Mouse (Mus musculus) neural tube, embryonic 13.5 days (tissue): ENCODE data around the gene Zmynd10. TPM values are rescaled to one million over a fixed set of nuclear protein-coding genes. Genes with fewer than 3 reads are reported as not detected.

ENCODE experiments used
- ATAC-seq: fragments of 200-750 bp; cut with Nextera tagmentation; 2 replicates; pipeline ENCODE4 v1.8.0; 2017; ENCODE audit warnings: low read depth, mild to moderate bottlenecking, moderate TSS enrichment, moderate library complexity
- H3K27ac ChIP-seq: fragments of 300-500 bp; sonication (generic); replicated peaks from 2 replicates; pipeline ENCODE4 v1.5.1; 2015; ENCODE audit warnings: moderate library complexity, mild to moderate bottlenecking, inconsistent platforms
- H3K27me3 ChIP-seq: fragments of 300-500 bp; sonication (generic); 2 replicates; pipeline ENCODE4 v1.6.1; 2015; ENCODE audit warnings: mild to moderate bottlenecking, inconsistent platforms
- H3K36me3 ChIP-seq: fragments of 300-500 bp; sonication (generic); 2 replicates; pipeline ENCODE4 v1.6.1; 2015; ENCODE audit warnings: mild to moderate bottlenecking, inconsistent platforms
- H3K4me1 ChIP-seq: fragments of 300-500 bp; sonication (generic); replicated peaks from 2 replicates; pipeline ENCODE4 v1.6.1; 2015; ENCODE audit warnings: inconsistent platforms
- H3K4me2 ChIP-seq: fragments of 300-500 bp; sonication (generic); 2 replicates; pipeline ENCODE4 v1.6.1; 2015; ENCODE audit warnings: inconsistent platforms, mild to moderate bottlenecking, moderate library complexity
- H3K4me3 ChIP-seq: fragments of 300-500 bp; sonication (generic); 2 replicates; pipeline ENCODE4 v1.5.1; 2015; ENCODE audit warnings: mild to moderate bottlenecking, inconsistent platforms
- H3K9ac ChIP-seq: fragments of 300-500 bp; sonication (generic); 2 replicates; pipeline ENCODE4 v1.6.1; 2015; ENCODE audit warnings: moderate library complexity, mild to moderate bottlenecking, inconsistent platforms
- H3K9me3 ChIP-seq: fragments of 300-500 bp; sonication (generic); 2 replicates; pipeline ENCODE4 v1.6.1; 2016; ENCODE audit warnings: inconsistent platforms
- WGBS: fragments of 180-500 bp; shearing (Covaris S2); methylation state at CpG from one replicate; pipeline ENCODE4 v1.1.7; 2015; 5-methylcytosine and 5-hydroxymethylcytosine counted together
- polyA plus RNA-seq: library from polyadenylated mRNA; unstranded; fragments of >200 nt; fragmentation: Nextera tagmentation; extraction: Ambion mirVana; gene quantifications from 2 replicates; pipeline ENCODE4 v1.2.1, GENCODE M21; 2015

Gene Zmynd10
- polyA plus RNA-seq = 1.2 and 1.3 TPM in 2 replicates

DNA sequence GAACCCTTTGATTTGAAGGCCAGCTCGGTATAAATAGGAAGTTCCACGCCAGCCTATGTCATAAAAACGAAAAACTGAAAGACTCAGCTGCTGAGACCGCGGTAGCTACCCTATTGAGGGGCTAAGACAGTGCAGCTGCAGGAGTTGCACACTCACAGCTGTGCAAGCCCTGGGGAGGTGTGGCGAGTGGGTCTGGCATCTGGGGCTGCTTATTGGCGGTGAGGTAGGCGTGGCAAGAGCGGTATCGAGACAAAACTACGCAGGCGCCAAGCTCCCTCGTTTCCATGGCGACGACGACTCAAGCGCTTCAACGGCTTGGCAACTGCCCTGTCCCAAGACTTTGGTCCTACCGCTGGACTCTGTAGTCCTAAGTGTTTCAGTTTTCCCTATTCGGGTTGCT lies at the start of gene Zmynd10:
Gene Zmynd10, plus strand, starts transcription at position 273 of the 400 bp plus-strand sequence.
- Histone ChIP-seq H3K4me3 (peak within 1 kb of the TSS; percentile 19), H3K27me3 (peaks cover 44% of the 10 kb centered on the region), H3K27ac (peak within 1 kb of the TSS; percentile 69), H3K9ac (peak within 1 kb of the TSS; percentile 53; the same call in 1 of the 2 replicates), H3K4me2 (peak within 1 kb of the TSS; percentile 52), H3K9me3 (no peaks in the 10 kb centered on the region), H3K4me1 (peaks cover 57% of the 10 kb centered on the region), H3K36me3 (peaks cover 20% of the 10 kb centered on the region)
- peak; percentile 56; the same call in 1 of the 2 replicates for ATAC-seq
- WGBS = 1% methylated on average over 20 of the region's 20 CpGs

DNA sequence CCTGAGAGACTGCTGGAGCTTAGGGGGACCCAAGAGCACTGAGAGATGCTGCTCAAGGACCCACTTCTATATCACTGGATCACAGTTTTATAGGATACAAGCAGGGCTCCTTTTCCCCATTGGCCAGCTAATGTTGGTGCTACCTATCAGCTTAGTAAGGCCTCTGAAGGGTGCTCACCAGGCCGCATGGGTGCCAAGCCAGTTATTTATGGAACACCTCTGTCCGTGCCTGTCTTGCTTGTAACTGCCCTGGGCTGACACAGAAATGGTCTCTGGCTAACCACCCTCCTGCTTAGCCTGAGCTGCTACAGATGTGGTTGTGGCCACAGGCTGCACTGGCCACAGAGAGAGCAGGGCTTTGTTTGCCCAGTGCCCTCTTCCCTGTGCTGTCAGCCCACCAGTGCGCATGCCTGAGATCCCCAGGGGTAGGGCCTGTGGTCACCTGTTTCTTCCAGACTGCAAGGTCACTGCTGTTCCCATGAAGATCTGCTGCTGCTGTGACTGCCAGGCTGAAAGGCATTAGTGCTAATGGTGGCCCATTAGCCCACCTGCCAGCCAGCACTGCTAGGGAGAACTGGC lies 46.3 kb upstream of the Zmynd10 start:
- no peak for ATAC-seq
- Histone ChIP-seq H3K4me2 (no peak overlapping the region), H3K4me1 (peaks cover 46% of the 10 kb centered on the region), H3K36me3 (peaks cover 18% of the 10 kb centered on the region), H3K9me3 (no peaks in the 10 kb centered on the region), H3K27ac (peak overlapping the region; percentile 56), H3K9ac (0 out of 2 replicates have a peak overlapping the region, but pooled peaks have one; percentile 31), H3K27me3 (no peaks in the 10 kb centered on the region), H3K4me3 (no peak overlapping the region)
- 75% methylated on average over 3 of the region's 3 CpGs for WGBS

DNA sequence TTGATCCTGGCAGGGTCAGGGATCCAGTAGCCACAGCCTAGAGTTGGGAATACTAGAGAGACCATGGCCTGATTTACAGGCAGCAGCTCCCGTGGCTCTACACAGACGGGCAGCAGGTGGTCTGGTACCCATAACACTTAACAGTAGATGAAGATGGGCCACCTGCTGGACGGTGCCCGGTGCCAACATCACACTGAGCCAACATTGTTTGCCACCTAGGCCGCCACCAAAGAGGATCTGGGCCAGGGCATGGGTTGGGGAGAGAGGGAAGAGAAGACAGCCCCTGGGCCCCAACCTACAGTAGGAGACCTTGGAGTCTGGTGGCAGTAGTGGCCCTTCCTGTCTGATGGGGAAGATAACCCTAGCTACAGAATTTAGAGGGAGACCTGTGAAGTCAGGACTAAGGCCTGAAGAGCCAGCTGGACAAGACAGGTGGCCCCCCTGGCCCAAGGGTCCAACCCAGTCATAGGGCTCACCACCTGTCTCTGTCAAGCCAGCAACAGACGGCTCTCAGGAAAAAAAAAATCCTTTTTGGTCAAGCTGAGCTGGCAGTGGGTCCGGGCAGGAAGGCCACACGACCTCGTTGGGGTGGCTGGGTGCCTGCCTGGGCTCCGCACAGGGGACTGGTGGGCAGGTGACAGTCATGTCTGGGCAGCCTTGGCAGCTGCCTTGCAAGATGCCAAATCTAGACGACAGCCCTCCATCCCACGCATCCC lies 44.8 kb upstream of the Zmynd10 start:
- 79% methylated on average over 12 of the region's 12 CpGs for WGBS
- H3K27me3 ChIP-seq = no peaks in the 10 kb centered on the region
- H3K9me3 ChIP-seq = no peaks in the 10 kb centered on the region
- H3K9ac ChIP-seq = no peak overlapping the region
- H3K4me3 ChIP-seq = no peak overlapping the region
- no peak for ATAC-seq
- no peak overlapping the region for H3K4me2 ChIP-seq
- H3K27ac ChIP-seq = no peak overlapping the region
- peaks cover 61% of the 10 kb centered on the region for H3K4me1 ChIP-seq
- H3K36me3 ChIP-seq = peaks cover 17% of the 10 kb centered on the region

DNA sequence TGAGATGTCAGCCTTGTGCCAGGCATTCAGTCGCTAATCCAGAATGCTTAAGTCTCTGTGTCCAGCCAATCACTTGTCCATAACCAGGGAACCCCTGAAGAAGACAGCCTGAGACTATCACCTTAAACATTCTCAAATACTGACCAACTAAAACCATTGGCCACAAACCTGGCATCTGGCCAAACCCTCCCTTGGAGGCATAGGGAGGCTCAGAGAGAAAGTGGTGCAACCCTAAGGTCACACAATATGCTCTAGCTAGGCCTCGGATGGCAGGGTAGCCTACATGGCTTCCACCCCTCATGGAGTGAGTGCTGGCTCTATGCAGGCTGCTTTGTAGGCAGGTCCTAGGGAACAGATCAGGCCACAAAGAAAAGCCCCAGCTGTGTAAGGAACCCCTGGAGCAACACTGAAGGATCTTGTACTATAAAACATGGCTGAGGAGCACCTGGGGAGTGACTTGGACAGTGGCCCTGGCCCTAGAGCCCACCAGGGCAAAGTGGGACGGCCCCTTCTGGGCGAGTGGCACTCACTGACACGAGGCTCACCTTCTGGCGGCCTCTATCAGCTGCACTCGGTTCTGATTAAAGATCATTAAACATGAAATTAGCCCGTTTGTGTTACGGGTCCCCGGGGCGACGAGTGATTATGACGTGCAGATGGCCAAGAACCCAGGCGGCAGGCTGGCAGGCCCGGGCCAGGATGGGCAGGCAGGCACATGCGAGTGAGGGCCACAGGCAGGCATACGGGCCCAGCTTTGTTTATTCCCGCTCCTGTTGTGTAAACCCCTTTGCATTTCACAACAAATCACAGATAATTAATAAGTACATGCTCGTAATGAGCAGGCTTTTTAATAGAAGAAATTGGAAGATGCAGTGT lies 42.2 kb upstream of the Zmynd10 start:
- Histone ChIP-seq H3K27me3 (no peaks in the 10 kb centered on the region), H3K4me1 (peaks cover 87% of the 10 kb centered on the region), H3K27ac (peak overlapping the region; percentile 90), H3K9me3 (no peaks in the 10 kb centered on the region), H3K4me2 (no peak overlapping the region), H3K4me3 (no peak overlapping the region), H3K9ac (peak overlapping the region; percentile 36; the same call in 1 of the 2 replicates), H3K36me3 (peaks cover 7% of the 10 kb centered on the region; the same call in 1 of the 2 replicates)
- peak; percentile 62 for ATAC-seq
- 35% methylated on average over 19 of the region's 19 CpGs for WGBS

DNA sequence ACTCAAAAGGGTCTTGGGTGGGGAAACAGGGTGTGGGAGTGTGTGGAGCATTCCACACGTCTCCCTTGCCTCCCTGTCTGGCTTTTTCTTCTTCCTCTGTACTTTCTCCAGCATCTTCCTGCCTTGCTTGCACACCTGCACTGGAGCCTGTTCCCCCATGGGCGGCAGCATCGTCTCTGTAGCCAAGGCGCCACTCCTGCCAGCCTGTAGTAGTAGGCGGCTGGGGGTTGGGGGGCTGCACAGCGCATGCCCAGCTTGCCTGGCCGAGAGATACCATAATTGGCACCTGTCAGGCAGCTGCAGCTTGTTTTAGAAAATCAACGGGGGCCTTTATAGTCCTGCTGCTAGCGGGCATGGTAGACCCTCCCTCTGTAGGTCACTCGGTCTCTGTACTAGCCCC lies 38.8 kb upstream of the Zmynd10 start:
- 35% methylated on average over 10 of the region's 10 CpGs for WGBS
- Histone ChIP-seq H3K4me2 (no peak overlapping the region), H3K9ac (0 out of 2 replicates have a peak overlapping the region, but pooled peaks have one; percentile 1), H3K4me1 (peaks cover 100% of the 10 kb centered on the region), H3K4me3 (no peak overlapping the region), H3K27ac (peak overlapping the region; percentile 86), H3K27me3 (no peaks in the 10 kb centered on the region), H3K36me3 (peaks cover 3% of the 10 kb centered on the region; the same call in 1 of the 2 replicates), H3K9me3 (no peaks in the 10 kb centered on the region)
- ATAC-seq = no peak; the same call in 1 of the 2 replicates

DNA sequence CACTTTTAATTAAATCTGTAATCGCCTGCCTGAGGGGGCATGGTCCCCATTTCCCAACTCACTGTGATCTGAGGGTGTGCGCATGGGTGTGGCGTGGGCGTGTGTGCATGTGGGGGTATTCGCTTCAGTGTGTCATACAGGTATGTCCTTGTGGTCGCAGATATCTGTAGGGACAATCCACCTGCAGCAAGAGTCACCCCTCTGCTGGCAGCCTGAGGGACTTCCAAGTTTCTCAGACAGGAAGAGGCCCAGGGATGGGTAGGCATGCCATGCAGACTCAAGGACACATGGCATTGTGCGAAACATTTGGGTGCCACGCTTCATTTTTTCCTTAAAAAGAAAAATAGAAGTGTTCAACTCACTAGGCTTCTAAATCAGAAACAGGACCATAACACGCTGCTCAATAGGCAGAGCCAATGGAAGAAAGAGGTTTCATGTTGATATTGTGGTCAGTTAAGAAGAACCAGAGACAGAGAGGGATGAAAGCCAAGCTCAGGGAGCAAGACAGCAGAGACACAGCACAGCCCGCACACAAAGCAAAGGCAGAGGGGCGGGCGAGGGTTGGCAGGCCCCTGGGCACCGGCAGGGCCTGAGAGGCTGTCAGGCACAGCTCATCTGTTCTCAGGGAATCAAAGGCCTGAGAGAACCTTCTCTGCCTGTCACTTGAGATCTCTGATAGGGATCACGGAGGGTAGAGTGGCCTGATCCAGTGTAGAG lies 36.6 kb upstream of the Zmynd10 start:
- H3K4me2 ChIP-seq = no peak overlapping the region
- H3K4me1 ChIP-seq = peaks cover 90% of the 10 kb centered on the region
- no peak overlapping the region for H3K9ac ChIP-seq
- WGBS = 71% methylated on average over 14 of the region's 14 CpGs
- no peak for ATAC-seq
- H3K4me3 ChIP-seq = no peak overlapping the region
- H3K27me3 ChIP-seq = no peaks in the 10 kb centered on the region
- H3K9me3 ChIP-seq = no peaks in the 10 kb centered on the region
- peak overlapping the region; percentile 86 for H3K27ac ChIP-seq
- H3K36me3 ChIP-seq = peaks cover 3% of the 10 kb centered on the region; the same call in 1 of the 2 replicates

DNA sequence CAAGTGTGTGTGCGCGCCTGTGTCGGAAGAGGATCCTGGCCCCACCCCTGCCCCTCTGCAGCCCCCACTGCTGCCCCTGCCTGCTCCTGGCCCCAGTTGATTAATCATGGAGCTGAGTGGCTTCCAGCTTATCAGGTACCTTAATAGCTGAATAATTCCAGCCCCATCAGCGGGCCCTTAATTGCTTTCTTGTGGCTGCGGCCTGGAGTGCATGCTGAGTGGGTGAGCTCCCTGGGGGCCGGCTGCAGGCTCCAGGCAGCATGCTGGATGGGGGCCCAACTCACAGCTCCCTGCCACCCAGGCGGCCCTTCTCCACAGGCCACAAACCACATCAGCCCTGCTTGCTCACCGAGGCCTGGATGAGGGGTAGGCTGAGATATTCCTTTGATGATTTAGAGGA lies 35.7 kb upstream of the Zmynd10 start:
- Histone ChIP-seq H3K36me3 (peaks cover 3% of the 10 kb centered on the region; the same call in 1 of the 2 replicates), H3K27ac (peak overlapping the region; percentile 86), H3K4me2 (no peak overlapping the region), H3K27me3 (no peaks in the 10 kb centered on the region), H3K4me3 (no peak overlapping the region), H3K4me1 (peaks cover 81% of the 10 kb centered on the region), H3K9me3 (no peaks in the 10 kb centered on the region), H3K9ac (peak overlapping the region; percentile 38; the same call in 1 of the 2 replicates)
- no peak for ATAC-seq
- 30% methylated on average over 8 of the region's 8 CpGs for WGBS

DNA sequence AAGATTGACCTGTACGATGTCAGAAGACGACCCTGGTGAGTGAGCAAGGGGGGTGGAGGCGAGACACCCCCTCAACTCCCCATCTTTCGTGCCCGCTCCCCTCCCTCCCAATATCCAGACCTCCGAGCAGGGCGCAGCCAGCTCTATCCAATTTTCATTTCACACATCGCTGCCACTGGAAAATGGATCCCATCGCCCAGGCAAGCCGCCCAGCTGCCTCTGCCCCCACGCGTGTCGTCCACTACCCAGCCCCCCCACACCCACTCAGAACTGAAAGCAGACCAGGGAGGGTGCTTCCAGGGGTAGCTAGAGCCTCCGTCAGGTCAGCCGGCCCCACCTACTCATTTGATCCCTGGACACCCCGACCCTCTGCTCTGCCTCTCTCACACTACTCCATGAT lies 34.8 kb upstream of the Zmynd10 start:
- H3K36me3 ChIP-seq = peaks cover 11% of the 10 kb centered on the region; the same call in 1 of the 2 replicates
- no peak overlapping the region for H3K4me2 ChIP-seq
- H3K9ac ChIP-seq = no peak overlapping the region
- H3K27me3 ChIP-seq = no peaks in the 10 kb centered on the region
- H3K9me3 ChIP-seq = no peaks in the 10 kb centered on the region
- WGBS = 51% methylated on average over 16 of the region's 16 CpGs
- H3K4me1 ChIP-seq = peaks cover 72% of the 10 kb centered on the region
- H3K27ac ChIP-seq = peak overlapping the region; percentile 86
- no peak for ATAC-seq
- H3K4me3 ChIP-seq = no peak overlapping the region

DNA sequence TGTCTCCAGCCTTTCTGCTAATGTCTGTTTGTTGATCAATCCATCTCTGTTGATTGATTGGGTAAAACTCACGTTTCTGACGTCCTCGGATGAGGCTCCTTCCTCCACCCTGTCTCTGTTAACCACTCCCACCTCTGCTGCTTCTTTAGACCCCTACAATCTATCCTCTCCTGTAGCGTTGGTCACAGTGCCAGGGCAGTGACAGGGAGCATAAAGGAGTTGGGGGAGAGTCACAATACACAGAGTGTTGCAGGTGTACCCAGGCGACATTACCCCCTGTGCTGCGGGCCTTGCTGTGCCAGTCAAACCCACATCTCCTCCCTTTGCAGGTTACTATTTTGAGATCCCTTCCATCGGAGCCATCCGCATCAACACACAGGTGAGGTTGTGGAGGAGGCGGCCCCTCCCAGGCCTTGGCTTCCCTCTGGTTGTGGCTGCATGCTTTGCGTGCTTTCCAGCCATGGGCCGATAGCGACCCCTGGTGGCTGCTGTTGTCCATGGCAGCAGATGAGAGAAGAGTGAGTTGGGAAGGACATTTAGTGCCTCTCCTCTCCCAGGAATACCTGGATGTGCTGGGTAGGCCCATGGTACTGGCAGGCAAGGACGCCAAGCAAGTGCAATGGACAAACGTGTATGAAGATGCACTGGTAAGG lies 32.7 kb upstream of the Zmynd10 start:
- 23% methylated on average over 14 of the region's 14 CpGs for WGBS
- no peaks in the 10 kb centered on the region for H3K9me3 ChIP-seq
- peaks cover 51% of the 10 kb centered on the region for H3K4me1 ChIP-seq
- H3K27ac ChIP-seq = peak overlapping the region; percentile 86; the same call in 1 of the 2 replicates
- H3K4me2 ChIP-seq = no peak overlapping the region
- ATAC-seq = peak; percentile 24; the same call in 1 of the 2 replicates
- H3K4me3 ChIP-seq = no peak overlapping the region
- H3K27me3 ChIP-seq = peaks cover 3% of the 10 kb centered on the region; the same call in 1 of the 2 replicates
- no peak overlapping the region; the same call in 1 of the 2 replicates for H3K9ac ChIP-seq
- H3K36me3 ChIP-seq = peaks cover 26% of the 10 kb centered on the region; the same call in 1 of the 2 replicates

DNA sequence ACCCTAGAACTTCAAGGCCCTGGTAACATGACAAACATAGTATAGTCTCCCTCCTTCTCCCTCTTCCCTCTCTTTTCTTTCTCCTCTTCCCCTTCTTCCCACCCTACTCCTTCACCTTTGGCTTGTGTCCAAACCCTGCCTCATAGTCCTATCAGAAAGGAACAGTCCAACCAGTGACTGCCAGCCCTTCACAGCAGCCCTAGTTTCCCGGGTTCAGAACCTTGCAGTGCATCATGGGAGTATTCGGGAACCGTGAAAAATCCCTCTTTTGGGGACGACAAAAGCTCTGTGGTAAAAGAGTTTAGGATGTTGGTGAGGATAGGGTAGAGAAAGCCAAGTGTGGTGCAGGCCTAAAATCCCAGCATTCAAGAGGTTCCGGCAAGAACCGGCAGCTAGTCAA lies 26.8 kb upstream of the Zmynd10 start:
- peaks cover 42% of the 10 kb centered on the region for H3K36me3 ChIP-seq
- no peak overlapping the region for H3K4me2 ChIP-seq
- H3K9me3 ChIP-seq = no peaks in the 10 kb centered on the region
- peaks cover 21% of the 10 kb centered on the region for H3K27me3 ChIP-seq
- H3K9ac ChIP-seq = no peak overlapping the region
- peaks cover 28% of the 10 kb centered on the region for H3K4me1 ChIP-seq
- H3K4me3 ChIP-seq = no peak overlapping the region
- 38% methylated on average over 6 of the region's 6 CpGs for WGBS
- H3K27ac ChIP-seq = no peak overlapping the region; the same call in 1 of the 2 replicates
- ATAC-seq = no peak

DNA sequence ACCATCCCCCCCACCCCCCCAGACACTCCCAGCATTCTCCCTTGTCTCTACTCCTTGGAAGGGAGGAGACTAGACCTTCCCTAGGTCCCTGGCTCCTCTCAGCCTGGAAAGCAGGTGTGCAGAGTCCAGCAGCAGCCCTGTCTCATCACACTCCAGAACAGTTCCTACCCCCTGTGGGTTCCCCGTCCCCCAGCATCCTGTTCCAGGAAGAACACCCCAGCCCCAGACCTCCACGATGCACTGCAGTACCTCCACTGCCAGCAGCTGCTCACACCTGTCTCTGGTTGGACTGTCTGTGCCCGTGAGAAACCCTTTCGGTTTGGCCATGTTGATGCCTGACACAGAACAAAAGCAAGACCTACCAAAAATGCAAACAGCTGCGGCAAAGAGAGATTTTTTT lies 25.9 kb upstream of the Zmynd10 start:
- 64% methylated on average over 5 of the region's 5 CpGs for WGBS
- H3K27me3 ChIP-seq = peaks cover 30% of the 10 kb centered on the region
- H3K9me3 ChIP-seq = no peaks in the 10 kb centered on the region
- ATAC-seq = no peak
- peak overlapping the region; percentile 34; the same call in 1 of the 2 replicates for H3K9ac ChIP-seq
- peaks cover 30% of the 10 kb centered on the region for H3K4me1 ChIP-seq
- H3K36me3 ChIP-seq = peaks cover 47% of the 10 kb centered on the region
- no peak overlapping the region for H3K4me2 ChIP-seq
- H3K4me3 ChIP-seq = no peak overlapping the region
- H3K27ac ChIP-seq = peak overlapping the region; percentile 64
